Mouse (Mus musculus) megakaryocyte, embryonic 14.5 days (primary cell): ENCODE results near the gene Ddx54. TPM values are rescaled to one million over a fixed set of nuclear protein-coding genes. Genes with fewer than 3 reads are reported as not detected.

Experiments used
- H3K27me3 ChIP-seq: replicated peaks from 2 replicates; pipeline ENCODE3; 2012; ENCODE audit warnings: inconsistent platforms
- H3K36me3 ChIP-seq: replicated peaks from 2 replicates; pipeline ENCODE3; 2012; ENCODE audit warnings: low read length, inconsistent platforms, mixed read lengths
- H3K4me1 ChIP-seq: 2 replicates; pipeline ENCODE4 v1.6.1; 2012; ENCODE audit warnings: inconsistent platforms
- H3K4me3 ChIP-seq: replicated peaks from 2 replicates; pipeline ENCODE3; 2012; ENCODE audit warnings: moderate library complexity, mild to moderate bottlenecking, inconsistent platforms
- H3K9me3 ChIP-seq: 2 replicates; pipeline ENCODE4 v1.6.1; 2012; ENCODE audit warnings: inconsistent platforms
- FLI1 ChIP-seq: IDR thresholded peaks from 2 replicates; pipeline ENCODE4 v1.6.1; 2012; ENCODE audit warnings: low read length, inconsistent platforms, mixed read lengths
- GATA1 ChIP-seq: IDR thresholded peaks from 3 replicates; pipeline ENCODE4 v1.6.1; 2012; ENCODE audit warnings: mixed read lengths, low read length, inconsistent platforms, borderline replicate concordance
- polyA plus RNA-seq: library from polyadenylated mRNA; stranded (reverse); fragments of >175 nt; gene quantifications from 2 replicates; pipeline ENCODE4 v1.2.3, GENCODE M21; 2012; ENCODE audit warnings: low replicate concordance; ENCODE audit not compliant: insufficient read depth

Gene Ddx54
- polyA plus RNA-seq, 1 experiment = 74.7 TPM

- Histone ChIP-seq H3K4me3 (no peak overlapping the region), H3K27me3 (peaks cover 8% of the 10 kb centered on the region), H3K4me1 (peaks cover 54% of the 10 kb centered on the region), H3K9me3 (no peaks in the 10 kb centered on the region), H3K36me3 (peaks cover 52% of the 10 kb centered on the region)
- TF ChIP-seq GATA1 (no peak), FLI1 (no peak)
These were observed 43.6 kb upstream of the Ddx54 start for GRCm38 (mm10) chr5:120568964-120569363.

GRCm38 (mm10) chr5:120569791-120570190 lies 42.7 kb upstream of the Ddx54 start:
- TF ChIP-seq GATA1 = no peak
- no peak for TF ChIP-seq FLI1
- Histone ChIP-seq H3K27me3 (peaks cover 8% of the 10 kb centered on the region), H3K36me3 (peaks cover 60% of the 10 kb centered on the region), H3K4me1 (peaks cover 61% of the 10 kb centered on the region), H3K9me3 (no peaks in the 10 kb centered on the region), H3K4me3 (no peak overlapping the region)

- no peaks in the 10 kb centered on the region for H3K9me3 ChIP-seq
- peaks cover 8% of the 10 kb centered on the region for H3K27me3 ChIP-seq
- H3K4me3 ChIP-seq = no peak overlapping the region
- peaks cover 64% of the 10 kb centered on the region for H3K36me3 ChIP-seq
- no peak for TF ChIP-seq FLI1
- no peak for TF ChIP-seq GATA1
- peaks cover 66% of the 10 kb centered on the region for H3K4me1 ChIP-seq
These were observed 42.1 kb upstream of the Ddx54 start for GRCm38 (mm10) chr5:120570289-120570897.

- Histone ChIP-seq H3K4me1 (peaks cover 63% of the 10 kb centered on the region), H3K36me3 (peaks cover 58% of the 10 kb centered on the region), H3K27me3 (peaks cover 6% of the 10 kb centered on the region), H3K9me3 (no peaks in the 10 kb centered on the region), H3K4me3 (no peak overlapping the region)
- TF ChIP-seq FLI1 (no peak), GATA1 (no peak)
These were observed 41.3 kb upstream of the Ddx54 start for GRCm38 (mm10) chr5:120571056-120571740.

GRCm38 (mm10) chr5:120574469-120575063 lies 38.0 kb upstream of the Ddx54 start:
- TF ChIP-seq GATA1 = no peak
- no peak for TF ChIP-seq FLI1
- Histone ChIP-seq H3K4me3 (no peak overlapping the region), H3K4me1 (peaks cover 73% of the 10 kb centered on the region), H3K27me3 (no peaks in the 10 kb centered on the region), H3K36me3 (peaks cover 31% of the 10 kb centered on the region), H3K9me3 (no peaks in the 10 kb centered on the region)

- Histone ChIP-seq H3K4me3 (peak overlapping the region; percentile 69), H3K27me3 (peaks cover 4% of the 10 kb centered on the region), H3K36me3 (peaks cover 41% of the 10 kb centered on the region), H3K9me3 (no peaks in the 10 kb centered on the region), H3K4me1 (peaks cover 73% of the 10 kb centered on the region)
- TF ChIP-seq FLI1 (no peak), GATA1 (no peak)
These were observed 35.7 kb upstream of the Ddx54 start for GRCm38 (mm10) chr5:120576781-120577301.

- peaks cover 80% of the 10 kb centered on the region for H3K4me1 ChIP-seq
- H3K27me3 ChIP-seq = peaks cover 4% of the 10 kb centered on the region
- peak overlapping the region; percentile 80 for H3K4me3 ChIP-seq
- peaks cover 2% of the 10 kb centered on the region; the same call in 1 of the 2 replicates for H3K9me3 ChIP-seq
- peaks cover 47% of the 10 kb centered on the region for H3K36me3 ChIP-seq
- TF ChIP-seq GATA1 (no peak), FLI1 (no peak)
These were observed 34.6 kb upstream of the Ddx54 start for GRCm38 (mm10) chr5:120577935-120578441.

GRCm38 (mm10) chr5:120578504-120579081 lies 33.9 kb upstream of the Ddx54 start:
- Histone ChIP-seq H3K4me1 (peaks cover 80% of the 10 kb centered on the region), H3K4me3 (peak overlapping the region; percentile 80), H3K27me3 (peaks cover 4% of the 10 kb centered on the region), H3K9me3 (peaks cover 4% of the 10 kb centered on the region), H3K36me3 (peaks cover 48% of the 10 kb centered on the region)
- no peak for TF ChIP-seq FLI1
- TF ChIP-seq GATA1 = no peak

- H3K4me3 ChIP-seq = peak overlapping the region; percentile 53
- H3K27me3 ChIP-seq = peaks cover 4% of the 10 kb centered on the region
- H3K36me3 ChIP-seq = peaks cover 52% of the 10 kb centered on the region
- H3K4me1 ChIP-seq = peaks cover 80% of the 10 kb centered on the region
- TF ChIP-seq GATA1 = no peak
- TF ChIP-seq FLI1 = no peak
- peaks cover 4% of the 10 kb centered on the region for H3K9me3 ChIP-seq
These were observed 33.2 kb upstream of the Ddx54 start for GRCm38 (mm10) chr5:120579211-120579897.
